8 mouse cellular contexts compared by ENCODE assay signal in genomic region chr17:8524387-8525165, GRCm38 (mm10). TPM values are rescaled to one million over a fixed set of nuclear protein-coding genes. Genes with fewer than 3 reads are reported as not detected.
A peak's percentile ranks its signal among the peaks of the same experiment; 100 is the strongest.
DNase-seq lines count a peak whose midpoint lies in the region; ATAC-seq and TF ChIP-seq lines count a peak whose summit lies in the region.

No protein-coding gene starts in this region.

- 1% methylated on average over 45 of the region's 45 CpGs for WGBS in thymus, adult 2 months
- 1% methylated on average over 41 of the region's 45 CpGs for WGBS in forebrain, embryonic 10.5 days
- WGBS in heart, embryonic 13.5 days = 1% methylated on average over 27 of the region's 45 CpGs
- 2% methylated on average over 37 of the region's 45 CpGs for WGBS in liver, embryonic 12.5 days (ENCODE audit: insufficient replicate concordance)
- under 1% methylated on average over 44 of the region's 45 CpGs for WGBS in neural tube, embryonic 13.5 days

- H3K9me3 ChIP-seq in forebrain, embryonic 10.5 days = no peaks in the 10 kb centered on the region
- H3K9me3 ChIP-seq in heart, embryonic 13.5 days = no peaks in the 10 kb centered on the region
- no peaks in the 10 kb centered on the region for H3K9me3 ChIP-seq in liver, embryonic 12.5 days (replicated peaks)
- no peaks in the 10 kb centered on the region for H3K9me3 ChIP-seq in neural tube, embryonic 13.5 days

- TF ChIP-seq CTCF in thymus, adult 2 months (IDR thresholded peaks at IDR 0.05; ENCODE audit: borderline replicate concordance, control insufficient read depth, extremely low read depth, insufficient read depth, low read length, poor library complexity) = no peak

- peak; percentile 38; the same call in 1 of the 2 replicates for ATAC-seq in heart, embryonic 13.5 days (ENCODE audit: extremely low read depth, insufficient number of reproducible peaks, low FRiP score, low TSS enrichment)
- ATAC-seq in liver, embryonic 12.5 days = no peak
- peak; percentile 88 for ATAC-seq in neural tube, embryonic 13.5 days (ENCODE audit: low read depth)

- no peaks in the 10 kb centered on the region for H3K36me3 ChIP-seq in thymus, adult 2 months (ENCODE audit: control insufficient read depth, insufficient read depth, low read length)
- H3K36me3 ChIP-seq in forebrain, embryonic 10.5 days (replicated peaks) = no peaks in the 10 kb centered on the region
- H3K36me3 ChIP-seq in heart, embryonic 13.5 days = no peaks in the 10 kb centered on the region
- H3K36me3 ChIP-seq in liver, embryonic 12.5 days = no peaks in the 10 kb centered on the region
- H3K36me3 ChIP-seq in neural tube, embryonic 13.5 days = no peaks in the 10 kb centered on the region

- DNase-seq in thymus, adult 2 months = peak; percentile 31
- DNase-seq in thymus, adult 18-20 months = no peak
- peak; percentile 63 for DNase-seq in forebrain, embryonic 10.5 days (ENCODE audit: extremely low spot score, low spot score)
- DNase-seq in kidney, postnatal 10 days = peak; percentile 91
- DNase-seq in thymus, postnatal 4 days = peak; percentile 71

- H3K9ac ChIP-seq in heart, embryonic 13.5 days = peak overlapping the region; percentile 79
- H3K9ac ChIP-seq in liver, embryonic 12.5 days = no peak overlapping the region
- peak overlapping the region; percentile 76 for H3K9ac ChIP-seq in neural tube, embryonic 13.5 days

- no peak overlapping the region for H3K4me3 ChIP-seq in thymus, adult 2 months (ENCODE audit: control insufficient read depth, insufficient read depth, low read length)
- peak overlapping the region; percentile 68 for H3K4me3 ChIP-seq in forebrain, embryonic 10.5 days
- peak overlapping the region; percentile 61 for H3K4me3 ChIP-seq in heart, embryonic 13.5 days
- H3K4me3 ChIP-seq in liver, embryonic 12.5 days = peak overlapping the region; percentile 39
- H3K4me3 ChIP-seq in neural tube, embryonic 13.5 days = peak overlapping the region; percentile 51

- peak overlapping the region; percentile 91 for H3K4me2 ChIP-seq in heart, embryonic 13.5 days
- H3K4me2 ChIP-seq in liver, embryonic 12.5 days = peak overlapping the region; percentile 61
- H3K4me2 ChIP-seq in neural tube, embryonic 13.5 days = peak overlapping the region; percentile 87

- H3K27ac ChIP-seq in thymus, adult 2 months (ENCODE audit: control insufficient read depth, insufficient read depth, low read length) = no peak overlapping the region
- peak overlapping the region; percentile 81 for H3K27ac ChIP-seq in forebrain, embryonic 10.5 days
- H3K27ac ChIP-seq in heart, embryonic 13.5 days (replicated peaks) = peak overlapping the region; percentile 10
- H3K27ac ChIP-seq in liver, embryonic 12.5 days = no peak overlapping the region
- peak overlapping the region; percentile 4; the same call in 1 of the 2 replicates for H3K27ac ChIP-seq in neural tube, embryonic 13.5 days (replicated peaks)

- no peak for TF ChIP-seq POLR2A in thymus, adult 2 months (IDR thresholded peaks at IDR 0.05; ENCODE audit: control insufficient read depth, extremely low read depth, insufficient read depth, low read length, poor library complexity)

- peaks cover 9% of the 10 kb centered on the region for H3K4me1 ChIP-seq in thymus, adult 2 months (replicated peaks; ENCODE audit: control insufficient read depth, insufficient read depth, low read length)
- peaks cover 34% of the 10 kb centered on the region for H3K4me1 ChIP-seq in forebrain, embryonic 10.5 days
- H3K4me1 ChIP-seq in heart, embryonic 13.5 days = peaks cover 26% of the 10 kb centered on the region
- peaks cover 12% of the 10 kb centered on the region; the same call in 1 of the 2 replicates for H3K4me1 ChIP-seq in liver, embryonic 12.5 days
- H3K4me1 ChIP-seq in neural tube, embryonic 13.5 days (replicated peaks) = peaks cover 29% of the 10 kb centered on the region

- H3K27me3 ChIP-seq in thymus, adult 2 months (ENCODE audit: control insufficient read depth, insufficient read depth, low read length) = peaks cover 11% of the 10 kb centered on the region
- peaks cover 64% of the 10 kb centered on the region for H3K27me3 ChIP-seq in forebrain, embryonic 10.5 days (ENCODE audit: poor library complexity, severe bottlenecking)
- H3K27me3 ChIP-seq in heart, embryonic 13.5 days (replicated peaks) = peaks cover 78% of the 10 kb centered on the region
- peaks cover 77% of the 10 kb centered on the region for H3K27me3 ChIP-seq in liver, embryonic 12.5 days (replicated peaks)
- H3K27me3 ChIP-seq in neural tube, embryonic 13.5 days = peaks cover 66% of the 10 kb centered on the region

RNA-seq across cellular contexts. Expression of gene Pde10a, which starts 0.6 kb away (rescaled TPM):
- 4.8 and 4.9 TPM in 2 replicates for polyA plus RNA-seq in thymus, adult 2 months (2012; rRNA removed)
- polyA plus RNA-seq in forebrain, embryonic 10.5 days (2016; fragmentation: Nextera tagmentation; extraction: Ambion mirVana) = 3.1 and 3.6 TPM in 2 replicates
- 1.1 and 1.2 TPM in 2 replicates for polyA plus RNA-seq in heart, embryonic 13.5 days (2015; fragmentation: Nextera tagmentation; extraction: Ambion mirVana)
- 1.1 and 1.7 TPM in 2 replicates for polyA plus RNA-seq in liver, embryonic 12.5 days (2016; fragmentation: Nextera tagmentation; extraction: Ambion mirVana)
- 10.7 and 13.3 TPM in 2 replicates for polyA plus RNA-seq in neural tube, embryonic 13.5 days (2015; fragmentation: Nextera tagmentation; extraction: Ambion mirVana)

RNA-seq across cellular contexts. Expression of gene Gm17087, which starts 42.2 kb away (rescaled TPM):
- polyA plus RNA-seq in thymus, adult 2 months (2012; rRNA removed) = not detected in 2 replicates
- not detected in 2 replicates for polyA plus RNA-seq in forebrain, embryonic 10.5 days (2016; fragmentation: Nextera tagmentation; extraction: Ambion mirVana)
- not detected in 2 replicates for polyA plus RNA-seq in heart, embryonic 13.5 days (2015; fragmentation: Nextera tagmentation; extraction: Ambion mirVana)
- polyA plus RNA-seq in liver, embryonic 12.5 days (2016; fragmentation: Nextera tagmentation; extraction: Ambion mirVana) = not detected in 2 replicates
- polyA plus RNA-seq in neural tube, embryonic 13.5 days (2015; fragmentation: Nextera tagmentation; extraction: Ambion mirVana) = not detected in 2 replicates

Comparison
In these comparisons a context has a peak if more than half of its experiments do, and no peak if none do; other contexts are left out.
1. DNase-seq: peak in thymus, adult 2 months (single experiment), forebrain, embryonic 10.5 days (single experiment), kidney, postnatal 10 days (single experiment) and thymus, postnatal 4 days (single experiment); none in thymus, adult 18-20 months (0 of 2).
2. H3K27ac ChIP-seq: peak in forebrain, embryonic 10.5 days (single experiment), heart, embryonic 13.5 days (single experiment) and neural tube, embryonic 13.5 days (single experiment); none in thymus, adult 2 months (single experiment) and liver, embryonic 12.5 days (single experiment).
3. Peak in every context shown above with its lines, with median percentiles within 50 percentile points of each other: H3K4me2 ChIP-seq.